Mouse (Mus musculus): ENCODE measurements at regions not wholly inside any gene's neighbourhood (a gene's known extent, or its start where the extent isn't known, plus 50 kb on each side); places are given as distances from the start of the nearest gene placed in this dataset.

DNA sequence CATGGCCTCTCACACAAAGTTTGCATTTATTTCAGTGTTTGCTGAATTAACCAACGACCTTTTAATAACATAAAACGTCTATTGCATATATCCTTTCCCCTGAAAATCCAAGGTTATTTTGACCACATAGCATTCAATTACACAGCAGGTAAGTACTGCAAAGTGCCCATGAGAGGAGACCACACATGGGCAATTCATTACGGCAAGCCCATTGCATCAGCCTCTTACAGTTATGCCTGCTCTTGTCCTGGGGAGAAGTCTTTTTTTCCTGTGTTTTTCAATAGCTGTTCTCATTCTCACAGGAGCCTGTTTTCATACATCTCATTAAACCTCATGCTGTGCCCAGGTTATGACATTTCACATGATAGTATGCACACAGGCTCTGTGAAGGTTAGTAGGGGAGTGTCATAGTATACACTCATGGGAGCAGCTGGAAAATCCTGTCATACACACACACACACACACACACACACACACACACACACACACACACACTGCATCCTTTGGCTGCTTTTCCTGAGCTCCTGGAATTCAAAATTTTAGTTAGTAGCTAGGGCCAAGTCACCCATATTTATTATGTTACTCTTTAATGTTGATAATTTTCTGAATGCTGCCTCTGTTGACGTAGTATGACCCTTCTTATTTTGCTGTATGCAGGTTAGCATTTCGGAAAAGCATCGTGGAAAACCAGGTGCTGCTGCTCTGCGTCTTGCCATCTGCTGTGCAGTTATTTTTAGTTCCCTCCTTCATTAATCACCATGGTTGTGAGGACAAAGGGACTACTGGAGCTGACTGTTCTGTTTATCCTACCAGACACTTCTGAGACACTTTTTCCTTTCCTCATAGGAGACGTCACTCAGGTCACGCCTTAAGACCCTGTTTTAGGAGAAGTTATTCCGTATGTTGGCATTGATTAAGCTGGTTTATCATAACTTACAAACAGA, 483.6 kb downstream of the Bckdhb start:
- no peak for DNase-seq (ENCODE audit: low spot score in 2 of 2)
